Mouse (Mus musculus) heart, postnatal 0 days (tissue): ENCODE data around the gene Rhebl1.

Source experiments
- CTCF ChIP-seq: IDR thresholded peaks from 2 replicates; pipeline ENCODE4 v1.5.1; 2016; ENCODE audit warnings: antibody characterized with exemption, control low read depth, low read depth
- EP300 ChIP-seq: IDR thresholded peaks from 2 replicates; pipeline ENCODE4 v1.6.1; 2016; ENCODE audit warnings: antibody characterized with exemption, low read depth

- TF ChIP-seq CTCF (no peak), EP300 (no peak)
These were observed 25.8 kb downstream of the Rhebl1 start for GRCm38 (mm10) chr15:98868346-98869063.
